Comparison of ENCODE assay signal across 10 mouse cellular contexts in the genomic region with DNA sequence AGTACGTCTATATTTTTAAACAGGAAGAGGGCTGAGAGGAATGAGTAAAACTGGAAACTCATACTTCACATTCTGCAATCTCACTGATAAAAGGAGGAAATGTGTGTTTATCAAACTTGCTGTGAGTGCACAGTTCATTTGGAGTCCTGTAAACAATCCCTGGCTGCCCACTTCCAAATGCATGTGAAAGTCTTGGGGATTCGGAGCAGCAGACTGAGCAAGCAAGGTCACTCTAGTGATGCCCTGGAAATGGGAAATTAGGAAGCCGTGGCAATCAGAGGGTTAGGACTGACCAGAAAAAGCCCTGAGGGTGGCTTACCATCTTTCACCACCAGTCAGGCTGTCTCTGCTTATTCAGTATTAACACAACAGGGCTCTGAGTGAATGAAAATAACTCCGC. TPM values are rescaled to one million over a fixed set of nuclear protein-coding genes. Genes with fewer than 3 reads are reported as not detected.
A peak's percentile ranks its signal among the peaks of the same experiment; 100 is the strongest.
DNase-seq lines count a peak whose midpoint lies in the region; ATAC-seq and TF ChIP-seq lines count a peak whose summit lies in the region.
"Had no signal": no experiment of that assay in that cellular context is flagged by ENCODE, and none has a peak within 500 bp of the region (broad histone marks: within the 10 kb centered on the region; RNA-seq: fewer than 3 reads in every experiment).

No protein-coding gene starts in this region.

- ATAC-seq in hindbrain, embryonic 16.5 days, result no peak
- ATAC-seq in forebrain, embryonic 15.5 days (replicated peaks), result no peak
- no peak; the same call in 1 of the 2 replicates for ATAC-seq in kidney, postnatal 0 days (replicated peaks; ENCODE audit: low FRiP score, low read depth)
- no peak for ATAC-seq in stomach, postnatal 0 days (ENCODE audit: low FRiP score, low TSS enrichment)
- ATAC-seq in CD4-positive, CD25-positive, alpha-beta regulatory T cell, adult 4 months, result no peak
- ATAC-seq: Patski had no signal

- no peak overlapping the region for H3K9ac ChIP-seq in hindbrain, embryonic 16.5 days (ENCODE audit: low read depth, low read length)
- no peak overlapping the region for H3K9ac ChIP-seq in forebrain, embryonic 15.5 days (replicated peaks)
- 0 out of 2 replicates have a peak overlapping the region, but pooled peaks have one; percentile 1 for H3K9ac ChIP-seq in kidney, postnatal 0 days (ENCODE audit: low read depth, low read length)
- H3K9ac ChIP-seq in stomach, postnatal 0 days (ENCODE audit: low read length), result no peak overlapping the region
- H3K9ac ChIP-seq: neural tube, embryonic 12.5 days had no signal

- H3K27me3 ChIP-seq in hindbrain, embryonic 10.5 days (ENCODE audit: insufficient read depth, poor library complexity, severe bottlenecking), result no peaks in the 10 kb centered on the region
- no peaks in the 10 kb centered on the region for H3K27me3 ChIP-seq in hindbrain, embryonic 16.5 days (replicated peaks; ENCODE audit: control insufficient read depth, insufficient read depth, low read length)
- H3K27me3 ChIP-seq in forebrain, embryonic 15.5 days, result no peaks in the 10 kb centered on the region
- H3K27me3 ChIP-seq in kidney, postnatal 0 days (ENCODE audit: insufficient read depth, low read length), result no peaks in the 10 kb centered on the region
- no peaks in the 10 kb centered on the region for H3K27me3 ChIP-seq in stomach, postnatal 0 days (ENCODE audit: control insufficient read depth, insufficient read depth, low read length)
- H3K27me3 ChIP-seq: neural tube, embryonic 12.5 days; Patski had no signal

- TF ChIP-seq CTCF in kidney, postnatal 0 days (IDR thresholded peaks at IDR 0.05; ENCODE audit: low read depth), result 0 out of 2 replicates have a peak, but pooled peaks have one; percentile 2
- TF ChIP-seq CTCF in stomach, postnatal 0 days (IDR thresholded peaks at IDR 0.05; ENCODE audit: low read depth), result no peak

- no peaks in the 10 kb centered on the region for H3K36me3 ChIP-seq in hindbrain, embryonic 10.5 days
- H3K36me3 ChIP-seq in hindbrain, embryonic 16.5 days (ENCODE audit: control insufficient read depth, insufficient read depth, low read length), result no peaks in the 10 kb centered on the region
- H3K36me3 ChIP-seq in forebrain, embryonic 15.5 days, result no peaks in the 10 kb centered on the region
- H3K36me3 ChIP-seq in kidney, postnatal 0 days (ENCODE audit: insufficient read depth, low read length), result no peaks in the 10 kb centered on the region
- no peaks in the 10 kb centered on the region for H3K36me3 ChIP-seq in stomach, postnatal 0 days (ENCODE audit: control insufficient read depth, insufficient read depth, low read length)
- H3K36me3 ChIP-seq: neural tube, embryonic 12.5 days had no signal

- H3K4me1 ChIP-seq in hindbrain, embryonic 10.5 days (replicated peaks), result peaks cover 16% of the 10 kb centered on the region
- peaks cover 3% of the 10 kb centered on the region; the same call in 1 of the 2 replicates for H3K4me1 ChIP-seq in hindbrain, embryonic 16.5 days (ENCODE audit: control insufficient read depth, insufficient read depth, low read depth, low read length)
- H3K4me1 ChIP-seq in forebrain, embryonic 15.5 days, result peaks cover 37% of the 10 kb centered on the region
- no peaks in the 10 kb centered on the region for H3K4me1 ChIP-seq in kidney, postnatal 0 days (replicated peaks; ENCODE audit: insufficient read depth, low read length)
- H3K4me1 ChIP-seq in stomach, postnatal 0 days (replicated peaks; ENCODE audit: control insufficient read depth, insufficient read depth), result no peaks in the 10 kb centered on the region

- no peaks in the 10 kb centered on the region for H3K9me3 ChIP-seq in hindbrain, embryonic 10.5 days
- H3K9me3 ChIP-seq in hindbrain, embryonic 16.5 days (ENCODE audit: control insufficient read depth, low read length), result no peaks in the 10 kb centered on the region
- H3K9me3 ChIP-seq in forebrain, embryonic 15.5 days, result no peaks in the 10 kb centered on the region
- no peaks in the 10 kb centered on the region for H3K9me3 ChIP-seq in kidney, postnatal 0 days (replicated peaks; ENCODE audit: low read length)
- no peaks in the 10 kb centered on the region for H3K9me3 ChIP-seq in stomach, postnatal 0 days (ENCODE audit: control insufficient read depth, low read length)
- H3K9me3 ChIP-seq: neural tube, embryonic 12.5 days had no signal

- H3K4me2 ChIP-seq in hindbrain, embryonic 16.5 days (ENCODE audit: low read length), result no peak overlapping the region
- H3K4me2 ChIP-seq in forebrain, embryonic 15.5 days (replicated peaks), result no peak overlapping the region; the same call in 1 of the 2 replicates
- no peak overlapping the region for H3K4me2 ChIP-seq in kidney, postnatal 0 days (ENCODE audit: low read length)
- H3K4me2 ChIP-seq in stomach, postnatal 0 days (replicated peaks; ENCODE audit: low read depth), result no peak overlapping the region
- H3K4me2 ChIP-seq: neural tube, embryonic 12.5 days had no signal

- WGBS in hindbrain, embryonic 10.5 days, result 48% methylated on average over 4 of the region's 4 CpGs
- WGBS in hindbrain, embryonic 16.5 days, result 47% methylated on average over 4 of the region's 4 CpGs
- WGBS in forebrain, embryonic 15.5 days, result 21% methylated on average over 4 of the region's 4 CpGs
- 43% methylated on average over 4 of the region's 4 CpGs for WGBS in kidney, postnatal 0 days
- 53% methylated on average over 4 of the region's 4 CpGs for WGBS in stomach, postnatal 0 days

- no peak overlapping the region for H3K4me3 ChIP-seq in hindbrain, embryonic 10.5 days
- no peak overlapping the region for H3K4me3 ChIP-seq in hindbrain, embryonic 16.5 days (ENCODE audit: low read length)
- no peak overlapping the region for H3K4me3 ChIP-seq in forebrain, embryonic 15.5 days
- no peak overlapping the region for H3K4me3 ChIP-seq in kidney, postnatal 0 days (replicated peaks; ENCODE audit: low read depth, low read length)
- H3K4me3 ChIP-seq in stomach, postnatal 0 days (ENCODE audit: low read depth, low read length), result no peak overlapping the region
- H3K4me3 ChIP-seq: neural tube, embryonic 12.5 days had no signal

- peak; percentile 26 for DNase-seq in hindbrain, embryonic 10.5 days (ENCODE audit: low spot score)
- DNase-seq in kidney, postnatal 0 days (ENCODE audit: low spot score), result peak; percentile 52
- DNase-seq in lung, postnatal 14 days, result peak; percentile 26
- no peak for DNase-seq in stomach, postnatal 0 days (ENCODE audit: low spot score)
- DNase-seq: left cerebral cortex, postnatal 4 days had no signal

- TF ChIP-seq EP300 in stomach, postnatal 0 days (optimal IDR thresholded peaks at IDR 0.05), result no peak

- H3K27ac ChIP-seq in hindbrain, embryonic 10.5 days, result 0 out of 2 replicates have a peak overlapping the region, but pooled peaks have one; percentile 23
- H3K27ac ChIP-seq in hindbrain, embryonic 16.5 days (ENCODE audit: low read depth, low read length), result no peak overlapping the region
- peak overlapping the region; percentile 25 for H3K27ac ChIP-seq in forebrain, embryonic 15.5 days (replicated peaks)
- H3K27ac ChIP-seq in kidney, postnatal 0 days, result peak overlapping the region; percentile 60
- no peak overlapping the region for H3K27ac ChIP-seq in stomach, postnatal 0 days (replicated peaks)
- H3K27ac ChIP-seq: neural tube, embryonic 12.5 days had no signal

RNA-seq across cellular contexts. Expression of a gene that starts 30.1 kb away (rescaled TPM):
- polyA plus RNA-seq in hindbrain, embryonic 10.5 days (2016; fragmentation: Nextera tagmentation; extraction: Ambion mirVana), result 17.7 and 20.4 TPM in 2 replicates
- polyA plus RNA-seq in hindbrain, embryonic 16.5 days (2015; fragmentation: Nextera tagmentation; extraction: Ambion mirVana), result 14.1 and 15.1 TPM in 2 replicates
- 19.8 and 20.6 TPM in 2 replicates for polyA plus RNA-seq in forebrain, embryonic 15.5 days (2015; fragmentation: Nextera tagmentation; extraction: Ambion mirVana)
- polyA plus RNA-seq in kidney, postnatal 0 days (2015; fragmentation: Nextera tagmentation; extraction: Ambion mirVana), result 20.9 and 24.5 TPM in 2 replicates
- polyA plus RNA-seq in stomach, postnatal 0 days (2015; fragmentation: Nextera tagmentation; extraction: Ambion mirVana), result 13.4 and 14.0 TPM in 2 replicates
- polyA plus RNA-seq in CD4-positive, CD25-positive, alpha-beta regulatory T cell, adult 4 months (2017; shearing (Covaris generic)), result 10 to 100 TPM; 16.8 to 20.9 TPM

Comparison
In these comparisons a context has a peak if more than half of its experiments do, and no peak if none do; other contexts are left out.
1. H3K27ac ChIP-seq: peak in hindbrain, embryonic 10.5 days (single experiment), forebrain, embryonic 15.5 days (single experiment) and kidney, postnatal 0 days (single experiment); none in hindbrain, embryonic 16.5 days (single experiment) and stomach, postnatal 0 days (single experiment).